Mouse (Mus musculus) activated CD4-positive, CD25-positive, alpha-beta regulatory T cell, adult 4 months (primary cell): ENCODE results near the gene Nck2. TPM values are rescaled to one million over a fixed set of nuclear protein-coding genes. Genes with fewer than 3 reads are reported as not detected.
"Not testable (repeated sequence)": the region's sequence is repeated elsewhere in the genome, so short reads cannot be mapped to it uniquely, and the experiment has no call there.

Experiments used
- ATAC-seq: one replicate; pipeline ENCODE4 v1.8.0; 2017
- polyA plus RNA-seq, 2 experiments: library from polyadenylated mRNA; unstranded; fragments of 100-300 nt; shearing (Covaris generic); gene quantifications; one replicate each; pipeline ENCODE4 v1.2.1; 2017

Gene Nck2
- polyA plus RNA-seq, 2 experiments from 2014 or later = 18.5 to 24.0 TPM

- ATAC-seq = no peak
Observed at GRCm38 (mm10) chr1:43501920-43502791, 57.8 kb downstream of the Nck2 start.

- no peak for ATAC-seq
Observed at GRCm38 (mm10) chr1:43502792-43503146, 58.4 kb downstream of the Nck2 start.

GRCm38 (mm10) chr1:43503261-43503660, 58.9 kb downstream of the Nck2 start:
- ATAC-seq = no peak

GRCm38 (mm10) chr1:43503676-43504075, 59.3 kb downstream of the Nck2 start:
- ATAC-seq = no peak

- no peak for ATAC-seq
Observed at GRCm38 (mm10) chr1:43504235-43504634, 59.9 kb downstream of the Nck2 start.

- ATAC-seq = no peak
Observed at GRCm38 (mm10) chr1:43506638-43507037, 62.3 kb downstream of the Nck2 start.

- ATAC-seq = no peak
Observed at GRCm38 (mm10) chr1:43507809-43508208, 63.4 kb downstream of the Nck2 start.

- no peak for ATAC-seq
Observed at GRCm38 (mm10) chr1:43511256-43511655, 66.9 kb downstream of the Nck2 start.

GRCm38 (mm10) chr1:43511667-43512066, 67.3 kb downstream of the Nck2 start:
- ATAC-seq = no peak

- ATAC-seq = no peak
Observed at GRCm38 (mm10) chr1:43517405-43517804, 73.0 kb downstream of the Nck2 start.

- peak; percentile 74 for ATAC-seq
Observed at GRCm38 (mm10) chr1:43520216-43520988, 76.0 kb downstream of the Nck2 start.

GRCm38 (mm10) chr1:43520989-43521371, 76.6 kb downstream of the Nck2 start:
- peak; percentile 40 for ATAC-seq

GRCm38 (mm10) chr1:43521512-43521911, 77.1 kb downstream of the Nck2 start:
- no peak for ATAC-seq

GRCm38 (mm10) chr1:43521950-43522349, 77.6 kb downstream of the Nck2 start:
- no peak for ATAC-seq

GRCm38 (mm10) chr1:43522976-43523375, 78.6 kb downstream of the Nck2 start:
- ATAC-seq = no peak

- ATAC-seq = no peak
Observed at GRCm38 (mm10) chr1:43524332-43524731, 80.0 kb downstream of the Nck2 start.

GRCm38 (mm10) chr1:43528275-43528674, 83.9 kb downstream of the Nck2 start:
- ATAC-seq = no peak

- ATAC-seq = no peak
Observed at GRCm38 (mm10) chr1:43529086-43529485, 84.7 kb downstream of the Nck2 start.

- ATAC-seq = no peak
Observed at GRCm38 (mm10) chr1:43530295-43531020, 86.1 kb downstream of the Nck2 start.

GRCm38 (mm10) chr1:43531307-43531706, 86.9 kb downstream of the Nck2 start:
- no peak for ATAC-seq

GRCm38 (mm10) chr1:43532279-43532678, 87.9 kb downstream of the Nck2 start:
- no peak for ATAC-seq

- not testable (repeated sequence) for ATAC-seq
Observed at GRCm38 (mm10) chr1:43533497-43533896, 89.1 kb downstream of the Nck2 start.
